Mouse (Mus musculus): ENCODE data around the gene Xcr1. TPM values are rescaled to one million over a fixed set of nuclear protein-coding genes. Genes with fewer than 3 reads are reported as not detected.

Gene Xcr1
- polyA plus RNA-seq, 1 experiment from 2014 or later, result not detected

- no peak for ATAC-seq (ENCODE audit: low read depth)
- WGBS (ENCODE audit: insufficient replicate concordance), result 55% methylated on average over 2 of the region's 2 CpGs
Observed at GRCm38 (mm10) chr9:123814326-123814725, 47.5 kb downstream of the Xcr1 start.

GRCm38 (mm10) chr9:123811831-123812230 is 50.0 kb downstream of the Xcr1 start:
- Histone ChIP-seq H3K27me3 (no peaks in the 10 kb centered on the region), H3K36me3 (peaks cover 37% of the 10 kb centered on the region), H3K9me3 (replicated peaks) (no peaks in the 10 kb centered on the region), H3K4me2 (no peak overlapping the region), H3K27ac (no peak overlapping the region), H3K4me3 (replicated peaks) (no peak overlapping the region), H3K9ac (no peak overlapping the region), H3K4me1 (replicated peaks) (0 out of 2 replicates have a peak, but pooled peaks cover 3% of the 10 kb centered on the region)
- no peak for ATAC-seq (ENCODE audit: low read depth)
- DNase-seq, result no peak
- WGBS (ENCODE audit: insufficient replicate concordance), result 76% methylated on average over 3 of the region's 3 CpGs

More at GRCm38 (mm10) chr9:123814326-123814725, 47.5 kb downstream of the Xcr1 start:
- Histone ChIP-seq H3K27ac (no peak overlapping the region), H3K27me3 (no peaks in the 10 kb centered on the region), H3K4me3 (replicated peaks) (no peak overlapping the region), H3K4me2 (no peak overlapping the region), H3K9ac (no peak overlapping the region), H3K36me3 (peaks cover 57% of the 10 kb centered on the region), H3K4me1 (replicated peaks) (no peaks in the 10 kb centered on the region), H3K9me3 (replicated peaks) (no peaks in the 10 kb centered on the region)
- DNase-seq, result no peak

- Histone ChIP-seq H3K4me2 (no peak overlapping the region), H3K4me3 (replicated peaks) (no peak overlapping the region), H3K27ac (no peak overlapping the region), H3K36me3 (peaks cover 18% of the 10 kb centered on the region), H3K9me3 (replicated peaks) (no peaks in the 10 kb centered on the region), H3K4me1 (replicated peaks) (0 out of 2 replicates have a peak, but pooled peaks cover 3% of the 10 kb centered on the region), H3K9ac (no peak overlapping the region), H3K27me3 (no peaks in the 10 kb centered on the region)
- 39% methylated on average over 7 of the region's 7 CpGs for WGBS (ENCODE audit: insufficient replicate concordance)
- DNase-seq (no peak), ATAC-seq (ENCODE audit: low read depth) (no peak)
Observed at GRCm38 (mm10) chr9:123808583-123808982, 53.2 kb downstream of the Xcr1 start.

GRCm38 (mm10) chr9:123806267-123806666 is 55.6 kb downstream of the Xcr1 start, which contains the start of gene Cxcr6:
Gene Cxcr6, plus strand, starts transcription at chr9:123806475.
- Histone ChIP-seq H3K4me1 (replicated peaks) (0 out of 2 replicates have a peak, but pooled peaks cover 3% of the 10 kb centered on the region), H3K36me3 (peaks cover 16% of the 10 kb centered on the region), H3K4me3 (replicated peaks) (no peak within 1 kb of the TSS), H3K4me2 (no peak within 1 kb of the TSS), H3K27ac (no peak within 1 kb of the TSS), H3K27me3 (no peaks in the 10 kb centered on the region), H3K9me3 (replicated peaks) (no peaks in the 10 kb centered on the region), H3K9ac (no peak within 1 kb of the TSS)
- WGBS (ENCODE audit: insufficient replicate concordance), result 80% methylated on average over 5 of the region's 5 CpGs
- ATAC-seq (ENCODE audit: low read depth) (no peak), DNase-seq (no peak)

- ATAC-seq (ENCODE audit: low read depth), result no peak
- no peaks in the 10 kb centered on the region for H3K9me3 ChIP-seq (replicated peaks)
- 76% methylated on average over 2 of the region's 2 CpGs for WGBS (ENCODE audit: insufficient replicate concordance)
- DNase-seq, result no peak
- H3K27me3 ChIP-seq, result no peaks in the 10 kb centered on the region
- H3K4me1 ChIP-seq (replicated peaks), result 0 out of 2 replicates have a peak, but pooled peaks cover 3% of the 10 kb centered on the region
- H3K36me3 ChIP-seq, result peaks cover 14% of the 10 kb centered on the region
- no peak overlapping the region for H3K4me3 ChIP-seq (replicated peaks)
- H3K27ac ChIP-seq, result no peak overlapping the region
- no peak overlapping the region for H3K4me2 ChIP-seq
- no peak overlapping the region for H3K9ac ChIP-seq
Observed at GRCm38 (mm10) chr9:123805241-123805640, 56.6 kb downstream of the Xcr1 start.

GRCm38 (mm10) chr9:123802896-123803295 is 58.9 kb downstream of the Xcr1 start:
- Histone ChIP-seq H3K4me2 (no peak overlapping the region), H3K4me3 (replicated peaks) (no peak overlapping the region), H3K36me3 (peaks cover 12% of the 10 kb centered on the region), H3K27ac (no peak overlapping the region), H3K27me3 (no peaks in the 10 kb centered on the region), H3K9ac (no peak overlapping the region), H3K4me1 (replicated peaks) (no peaks in the 10 kb centered on the region), H3K9me3 (replicated peaks) (no peaks in the 10 kb centered on the region)
- DNase-seq (no peak), ATAC-seq (ENCODE audit: low read depth) (no peak)

- DNase-seq, result no peak
- no peak for ATAC-seq (ENCODE audit: low read depth)
- Histone ChIP-seq H3K27ac (no peak overlapping the region), H3K36me3 (peaks cover 13% of the 10 kb centered on the region), H3K27me3 (no peaks in the 10 kb centered on the region), H3K4me3 (replicated peaks) (no peak overlapping the region), H3K4me2 (no peak overlapping the region), H3K9ac (no peak overlapping the region), H3K9me3 (replicated peaks) (no peaks in the 10 kb centered on the region), H3K4me1 (replicated peaks) (no peaks in the 10 kb centered on the region)
- WGBS (ENCODE audit: insufficient replicate concordance), result 71% methylated on average over 2 of the region's 2 CpGs
Observed at GRCm38 (mm10) chr9:123802421-123802820, 59.4 kb downstream of the Xcr1 start.

Other genes starting within 250 kb of the Xcr1 start
- 0.07 TPM in 2 replicates for gene Slc6a20b, start 229.5 kb downstream of the Xcr1 start, polyA plus RNA-seq (2015; fragmentation: Nextera tagmentation; extraction: Ambion mirVana)
- gene Ccr9, start 183.6 kb downstream of the Xcr1 start, polyA plus RNA-seq (2015; fragmentation: Nextera tagmentation; extraction: Ambion mirVana), result 0.39 and 0.46 TPM in 2 replicates
- 0.98 and 1.2 TPM in 2 replicates for gene Slc6a20a, start 183.1 kb downstream of the Xcr1 start, polyA plus RNA-seq (2015; fragmentation: Nextera tagmentation; extraction: Ambion mirVana)
- gene Lztfl1, start 144.3 kb downstream of the Xcr1 start, polyA plus RNA-seq (2015; fragmentation: Nextera tagmentation; extraction: Ambion mirVana), result 20.7 and 26.6 TPM in 2 replicates
- gene Cxcr6, start 55.6 kb downstream of the Xcr1 start, polyA plus RNA-seq (2015; fragmentation: Nextera tagmentation; extraction: Ambion mirVana), result 0.08 and 0.15 TPM in 2 replicates
- gene Fyco1, start 10.1 kb downstream of the Xcr1 start, polyA plus RNA-seq (2015; fragmentation: Nextera tagmentation; extraction: Ambion mirVana), result 3.4 and 3.8 TPM in 2 replicates
- gene Ccr1, start 106.7 kb upstream of the Xcr1 start, polyA plus RNA-seq (2015; fragmentation: Nextera tagmentation; extraction: Ambion mirVana), result 1.7 and 1.9 TPM in 2 replicates
- not detected in 2 replicates for gene Ccr1l1, start 116.4 kb upstream of the Xcr1 start, polyA plus RNA-seq (2015; fragmentation: Nextera tagmentation; extraction: Ambion mirVana)
- gene Ccr3, start 159.9 kb upstream of the Xcr1 start, polyA plus RNA-seq (2015; fragmentation: Nextera tagmentation; extraction: Ambion mirVana), result 0.10 and 0.12 TPM in 2 replicates
- gene Ccr2, start 239.9 kb upstream of the Xcr1 start, polyA plus RNA-seq (2015; fragmentation: Nextera tagmentation; extraction: Ambion mirVana), result 3.9 and 4.5 TPM in 2 replicates